Mouse (Mus musculus) lung, postnatal 14 days (tissue): ENCODE results near the gene Dbil5.
"Not testable (repeated sequence)": the region's sequence is repeated elsewhere in the genome, so short reads cannot be mapped to it uniquely, and the experiment has no call there.

Experiments
- DNase-seq: peaks from one replicate; pipeline ENCODE4 v3.0.0; 2021

Gene Dbil5

GRCm38 (mm10) chr11:76217390-76217800 is at the start of gene Dbil5, which contains the start of gene Gemin4:
TSS of gene Dbil5 (plus strand) at chr11:76217608.
TSS of gene Gemin4 (minus strand) at chr11:76217664.
- DNase-seq: peak; percentile 99

- DNase-seq: no peak
Observed at GRCm38 (mm10) chr11:76168976-76169375, 48.4 kb upstream of the Dbil5 start.

- DNase-seq: no peak
Observed at GRCm38 (mm10) chr11:76170207-76170606, 47.2 kb upstream of the Dbil5 start.

- DNase-seq: peak; percentile 15
Observed at GRCm38 (mm10) chr11:76178726-76179494, 38.5 kb upstream of the Dbil5 start.

GRCm38 (mm10) chr11:76179495-76180145 is 37.8 kb upstream of the Dbil5 start, which contains the start of the genes Vps53 and Fam57a:
TSS of gene Vps53 (minus strand) at chr11:76179647.
TSS of gene Fam57a (plus strand) at chr11:76179671.
- DNase-seq: peak; percentile 91

- DNase-seq: no peak
Observed at GRCm38 (mm10) chr11:76180146-76180540, 37.3 kb upstream of the Dbil5 start.

GRCm38 (mm10) chr11:76183745-76184144 is 33.7 kb upstream of the Dbil5 start:
- no peak for DNase-seq

- DNase-seq: no peak
Observed at GRCm38 (mm10) chr11:76186908-76187307, 30.5 kb upstream of the Dbil5 start.

- DNase-seq: no peak
Observed at GRCm38 (mm10) chr11:76196275-76196976, 21.0 kb upstream of the Dbil5 start.

- DNase-seq: no peak
Observed at GRCm38 (mm10) chr11:76196977-76197469, 20.4 kb upstream of the Dbil5 start.

GRCm38 (mm10) chr11:76201761-76202674 is 15.4 kb upstream of the Dbil5 start:
- peak; percentile 89 for DNase-seq

GRCm38 (mm10) chr11:76206793-76207192 is 10.6 kb upstream of the Dbil5 start:
- DNase-seq: no peak

GRCm38 (mm10) chr11:76210228-76210985 is 7.0 kb upstream of the Dbil5 start:
- DNase-seq: peak; percentile 22

GRCm38 (mm10) chr11:76211595-76211994 is 5.8 kb upstream of the Dbil5 start:
- DNase-seq: not testable (repeated sequence)

GRCm38 (mm10) chr11:76213841-76214240 is 3.6 kb upstream of the Dbil5 start:
- DNase-seq: no peak

GRCm38 (mm10) chr11:76215011-76215410 is 2.4 kb upstream of the Dbil5 start:
- no peak for DNase-seq

GRCm38 (mm10) chr11:76216049-76216540 is 1.3 kb upstream of the Dbil5 start:
- DNase-seq: no peak

- peak; percentile 76 for DNase-seq
Observed at GRCm38 (mm10) chr11:76216681-76217389, 573 bp upstream of the Dbil5 start.

- DNase-seq: no peak
Observed at GRCm38 (mm10) chr11:76224631-76225030, 7.2 kb downstream of the Dbil5 start.

GRCm38 (mm10) chr11:76225051-76225450 is 7.6 kb downstream of the Dbil5 start:
- DNase-seq: no peak
